Mouse (Mus musculus) lung, adult 2 months (tissue): Measurements from ENCODE around the gene Myf6. TPM values are rescaled to one million over a fixed set of nuclear protein-coding genes. Genes with fewer than 3 reads are reported as not detected.

Source experiments
- DNase-seq: peaks from one replicate; pipeline ENCODE4 v3.0.0; 2022
- H3K4me1 ChIP-seq: fragments of 200-500 bp; 2 replicates; pipeline ENCODE4 v1.6.1; 2011; ENCODE audit warnings: low read length; ENCODE audit not compliant: control insufficient read depth, insufficient read depth
- H3K4me3 ChIP-seq: fragments of 200-500 bp; replicated peaks from 2 replicates; pipeline ENCODE3; 2011; ENCODE audit warnings: low read depth, mild to moderate bottlenecking, control low read depth, low read length; ENCODE audit errors: extremely low read depth
- CTCF ChIP-seq: fragments of 200-500 bp; IDR thresholded peaks from 2 replicates; pipeline ENCODE4 v1.5.1; 2011; ENCODE audit warnings: mild to moderate bottlenecking, low read length, control low read depth; ENCODE audit not compliant: insufficient read depth
- POLR2A ChIP-seq: fragments of 200-500 bp; IDR thresholded peaks from 2 replicates; pipeline ENCODE4 v1.6.1; 2011; ENCODE audit warnings: low read depth, mild to moderate bottlenecking, control low read depth, low read length, borderline replicate concordance; ENCODE audit errors: extremely low read depth
- WGBS: fragments of 180-500 bp; shearing (Covaris S2); methylation state at CpG from one replicate; pipeline ENCODE4 v1.1.7; 2018; 5-methylcytosine and 5-hydroxymethylcytosine counted together
- polyA plus RNA-seq: library from polyadenylated mRNA; depleted of rRNA; stranded (reverse); fragments of >200 nt; gene quantifications from 2 replicates; pipeline ENCODE4 v1.2.3, GENCODE M21; 2012; rRNA removed

Gene Myf6
- polyA plus RNA-seq, result 2.3 TPM in 1 of 2 replicates, not detected in the other

- Histone ChIP-seq H3K4me1 (no peaks in the 10 kb centered on the region), H3K4me3 (no peak within 1 kb of the TSS)
- WGBS, result 88% methylated on average over 6 of the region's 6 CpGs
- TF ChIP-seq POLR2A (no peak), CTCF (no peak)
- no peak for DNase-seq
These were observed at the start of gene Myf6 for GRCm38 (mm10) chr10:107494568-107494967. Gene Myf6, minus strand, starts transcription at chr10:107494737.

GRCm38 (mm10) chr10:107543026-107543425 is 48.5 kb upstream of the Myf6 start:
- DNase-seq, result no peak
- Histone ChIP-seq H3K4me1 (no peaks in the 10 kb centered on the region), H3K4me3 (no peak overlapping the region)
- WGBS, result 43% methylated on average over 1 of the region's 1 CpGs
- no peak for TF ChIP-seq CTCF
- no peak for TF ChIP-seq POLR2A

GRCm38 (mm10) chr10:107528758-107529157 is 34.2 kb upstream of the Myf6 start:
- no peak for TF ChIP-seq CTCF
- no peak for TF ChIP-seq POLR2A
- Histone ChIP-seq H3K4me1 (no peaks in the 10 kb centered on the region), H3K4me3 (no peak overlapping the region)
- WGBS, result 87% methylated on average over 1 of the region's 1 CpGs
- DNase-seq, result no peak

- no peak overlapping the region for H3K4me3 ChIP-seq
- WGBS, result 62% methylated on average over 5 of the region's 5 CpGs
- H3K4me1 ChIP-seq, result no peaks in the 10 kb centered on the region
- TF ChIP-seq CTCF, result no peak
- TF ChIP-seq POLR2A, result no peak
- no peak for DNase-seq
These were observed 24.7 kb upstream of the Myf6 start for GRCm38 (mm10) chr10:107519216-107519615.

GRCm38 (mm10) chr10:107516641-107517040 is 22.1 kb upstream of the Myf6 start:
- 63% methylated on average over 7 of the region's 7 CpGs for WGBS
- DNase-seq, result no peak
- TF ChIP-seq CTCF (no peak), POLR2A (no peak)
- Histone ChIP-seq H3K4me1 (no peaks in the 10 kb centered on the region), H3K4me3 (no peak overlapping the region)

- DNase-seq, result no peak
- TF ChIP-seq CTCF (no peak), POLR2A (no peak)
- WGBS, result 84% methylated on average over 7 of the region's 7 CpGs
- Histone ChIP-seq H3K4me3 (no peak overlapping the region), H3K4me1 (no peaks in the 10 kb centered on the region)
These were observed 20.2 kb upstream of the Myf6 start for GRCm38 (mm10) chr10:107514735-107515134.

GRCm38 (mm10) chr10:107506397-107506796 is 11.9 kb upstream of the Myf6 start:
- Histone ChIP-seq H3K4me3 (no peak overlapping the region), H3K4me1 (no peaks in the 10 kb centered on the region)
- TF ChIP-seq CTCF (no peak), POLR2A (no peak)
- no peak for DNase-seq
- 70% methylated on average over 2 of the region's 2 CpGs for WGBS

- DNase-seq, result no peak
- Histone ChIP-seq H3K4me1 (no peaks in the 10 kb centered on the region), H3K4me3 (no peak overlapping the region)
- TF ChIP-seq CTCF (no peak), POLR2A (no peak)
- WGBS, result 57% methylated on average over 4 of the region's 4 CpGs
These were observed 8.9 kb upstream of the Myf6 start for GRCm38 (mm10) chr10:107503430-107503829.

- no peaks in the 10 kb centered on the region for H3K4me1 ChIP-seq
- no peak overlapping the region for H3K4me3 ChIP-seq
- TF ChIP-seq CTCF (no peak), POLR2A (no peak)
- 83% methylated on average over 7 of the region's 7 CpGs for WGBS
- DNase-seq, result no peak
These were observed 7.7 kb upstream of the Myf6 start for GRCm38 (mm10) chr10:107502193-107502592.

GRCm38 (mm10) chr10:107499656-107500055 is 5.1 kb upstream of the Myf6 start:
- H3K4me1 ChIP-seq, result no peaks in the 10 kb centered on the region
- H3K4me3 ChIP-seq, result no peak overlapping the region
- 58% methylated on average over 7 of the region's 7 CpGs for WGBS
- DNase-seq, result no peak
- TF ChIP-seq POLR2A, result no peak
- no peak for TF ChIP-seq CTCF
